Mouse (Mus musculus): ENCODE data around the gene B4gat1. TPM values are rescaled to one million over a fixed set of nuclear protein-coding genes. Genes with fewer than 3 reads are reported as not detected.

The B4gat1 gene
- total and polyA plus RNA-seq, 3 experiments, result 6.9 to 9.6 TPM; not detected in 1

- peak; percentile 94 for DNase-seq (ENCODE audit: low read depth, low spot score)
- H3K79me2 ChIP-seq (ENCODE audit: control insufficient read depth, insufficient read depth, low read length, poor library complexity), result no peaks in the 10 kb centered on the region; the same call in 1 of the 2 replicates
- H3K4me3 ChIP-seq (ENCODE audit: control insufficient read depth in 1 of 2, insufficient read depth in 1 of 2, low read depth in 2 of 2, low read length in 2 of 2), result peak within 1 kb of the TSS; percentile 66 to 97
- H3K9ac ChIP-seq (ENCODE audit: control insufficient read depth, low read depth, low read length, poor library complexity, severe bottlenecking), result peak within 1 kb of the TSS; percentile 77
- H3K27ac ChIP-seq (ENCODE audit: control insufficient read depth, low read depth, low read length), result peak within 1 kb of the TSS; percentile 63
- H3K9me3 ChIP-seq (replicated peaks; ENCODE audit: insufficient read depth, low read length), result no peaks in the 10 kb centered on the region
- H3K27me3 ChIP-seq (ENCODE audit: control insufficient read depth in 1 of 2, insufficient read depth in 2 of 2, low read length in 2 of 2), result no peaks in the 10 kb centered on the region
- H3K36me3 ChIP-seq (ENCODE audit: control insufficient read depth in 1 of 2, insufficient read depth in 2 of 2, low read length in 2 of 2), result peaks cover 0 to 2% of the 10 kb centered on the region in 2 experiments; a peak in 1 of 4 replicates
- peaks cover 0 to 1% of the 10 kb centered on the region in 2 experiments; a peak in 1 of 4 replicates for H3K4me1 ChIP-seq (ENCODE audit: control insufficient read depth in 1 of 2, insufficient read depth in 2 of 2, low read length in 2 of 2)
- TF ChIP-seq RCOR1 (IDR thresholded peaks at IDR 0.05; ENCODE audit: low read depth, low read length), result no peak
- TF ChIP-seq USF1 (IDR thresholded peaks at IDR 0.05; ENCODE audit: low read depth, low read length), result no peak
- peak; percentile 81; the same call in 1 of the 2 replicates for TF ChIP-seq ZMIZ1 (IDR thresholded peaks at IDR 0.05; ENCODE audit: low read depth, low read length)
- peak; percentile 80; the same call in 1 of the 2 replicates for TF ChIP-seq POLR2AphosphoS2 (IDR thresholded peaks at IDR 0.05; ENCODE audit: low read length)
- no peak for TF ChIP-seq MEF2A (IDR thresholded peaks at IDR 0.05; ENCODE audit: extremely low read depth, insufficient replicate concordance, low read depth, low read length, poor library complexity, severe bottlenecking)
- TF ChIP-seq POLR2A (IDR thresholded peaks at IDR 0.05; ENCODE audit: control insufficient read depth in 1 of 2, insufficient read depth in 1 of 2, low read depth in 1 of 2, low read length in 2 of 2, poor library complexity in 1 of 2), result peak; percentile 61 to 81
- TF ChIP-seq CTCF (IDR thresholded peaks at IDR 0.05 in 2 of 3, conservative IDR thresholded peaks at IDR 0.05 in 1 of 3; ENCODE audit: control insufficient read depth in 1 of 3, insufficient read depth in 1 of 3, low read depth in 2 of 3, low read length in 3 of 3, poor library complexity in 1 of 3, severe bottlenecking in 1 of 3), result no peak
- peak; percentile 84 for TF ChIP-seq MYC (IDR thresholded peaks at IDR 0.05; ENCODE audit: low read depth, low read length)
- TF ChIP-seq TBP (IDR thresholded peaks at IDR 0.05; ENCODE audit: low read depth, low read length), result 0 out of 2 replicates have a peak, but pooled peaks have one; percentile 26
- no peak; the same call in 1 of the 2 replicates for TF ChIP-seq KAT2A (conservative IDR thresholded peaks at IDR 0.05; ENCODE audit: low read depth, low read length)
- TF ChIP-seq MAX (IDR thresholded peaks at IDR 0.05; ENCODE audit: low read length), result peak; percentile 76
- TF ChIP-seq EP300 (IDR thresholded peaks at IDR 0.05; ENCODE audit: low read depth in 1 of 2, low read length in 2 of 2), result no peak
- TF ChIP-seq USF2 (IDR thresholded peaks at IDR 0.05; ENCODE audit: borderline replicate concordance in 1 of 2, insufficient read depth in 1 of 2, low read depth in 1 of 2, low read length in 2 of 2), result no peak
- no peak for TF ChIP-seq ZNF384 (IDR thresholded peaks at IDR 0.05; ENCODE audit: low read depth, low read length)
- TF ChIP-seq BHLHE40 (IDR thresholded peaks at IDR 0.05; ENCODE audit: borderline replicate concordance, low read depth, low read length), result no peak
- TF ChIP-seq MXI1 (IDR thresholded peaks at IDR 0.05; ENCODE audit: low read depth, low read length), result peak; percentile 84
- TF ChIP-seq TCF12 (IDR thresholded peaks at IDR 0.05; ENCODE audit: low read depth, low read length), result peak; percentile 33; the same call in 1 of the 2 replicates
- no peak for TF ChIP-seq ZC3H11A (IDR thresholded peaks at IDR 0.05; ENCODE audit: low read depth, low read length)
- TF ChIP-seq NELFE (IDR thresholded peaks at IDR 0.05; ENCODE audit: low read depth, low read length), result peak; percentile 84
- TF ChIP-seq POLR2AphosphoS5 (IDR thresholded peaks at IDR 0.05; ENCODE audit: borderline replicate concordance, low read depth, low read length), result no peak
- TF ChIP-seq E2F4 (IDR thresholded peaks at IDR 0.05; ENCODE audit: borderline replicate concordance, low read depth, low read length), result no peak
- no peak for TF ChIP-seq JUND (IDR thresholded peaks at IDR 0.05; ENCODE audit: low read depth, low read length)
- no peak for TF ChIP-seq ZKSCAN1 (IDR thresholded peaks at IDR 0.05; ENCODE audit: low read depth, low read length)
- no peak; the same call in 1 of the 2 replicates for TF ChIP-seq SMC3 (IDR thresholded peaks at IDR 0.05; ENCODE audit: low read depth, low read length)
- TF ChIP-seq TAL1 (IDR thresholded peaks at IDR 0.05; ENCODE audit: low read length), result no peak
- no peak for TF ChIP-seq ETS1 (IDR thresholded peaks at IDR 0.05; ENCODE audit: low read depth, low read length)
- TF ChIP-seq GATA1 (IDR thresholded peaks at IDR 0.05; ENCODE audit: low read depth, low read length), result no peak
- no peak for TF ChIP-seq MYB (IDR thresholded peaks at IDR 0.05; ENCODE audit: low read depth, low read length)
- TF ChIP-seq GABPA (IDR thresholded peaks at IDR 0.05; ENCODE audit: low read depth, low read length), result no peak
- peak; percentile 75 for TF ChIP-seq SIN3A (IDR thresholded peaks at IDR 0.05; ENCODE audit: low read length)
- no peak for TF ChIP-seq CHD2 (IDR thresholded peaks at IDR 0.05; ENCODE audit: low read length)
- no peak for TF ChIP-seq RAD21 (IDR thresholded peaks at IDR 0.05; ENCODE audit: low read depth, low read length)
- no peak for TF ChIP-seq NRF1 (IDR thresholded peaks at IDR 0.05; ENCODE audit: insufficient read depth, low read depth, low read length, poor library complexity, severe bottlenecking)
- no peak for TF ChIP-seq UBTF (IDR thresholded peaks at IDR 0.05; ENCODE audit: borderline replicate concordance, insufficient read depth, low read depth, low read length)
- 0 out of 2 replicates have a peak, but pooled peaks have one; percentile 63 for TF ChIP-seq ELF1 (IDR thresholded peaks at IDR 0.05; ENCODE audit: low read depth, low read length)
Measured at GRCm38 (mm10) chr19:5023621-5024479, 14.8 kb upstream of the B4gat1 start, which contains the start of gene Slc29a2. TSS of gene Slc29a2 (plus strand) at chr19:5023860.

Measured in MEL (cell line).